Mouse (Mus musculus): ENCODE data around the gene Myct1.

Gene Myct1

GRCm38 (mm10) chr10:5593464-5593863 is at the start of gene Myct1:
Myct1 (plus strand) TSS chr10:5593775.
- no peak for DNase-seq (ENCODE audit: low spot score)

- DNase-seq (ENCODE audit: low spot score) = no peak
Observed at GRCm38 (mm10) chr10:5546428-5546827, 47.1 kb upstream of the Myct1 start.

GRCm38 (mm10) chr10:5547769-5548168 is 45.8 kb upstream of the Myct1 start:
- DNase-seq (ENCODE audit: low spot score) = no peak

- no peak for DNase-seq (ENCODE audit: low spot score)
Observed at GRCm38 (mm10) chr10:5548651-5549050, 44.9 kb upstream of the Myct1 start.

- no peak for DNase-seq (ENCODE audit: low spot score)
Observed at GRCm38 (mm10) chr10:5549871-5550167, 43.8 kb upstream of the Myct1 start.

GRCm38 (mm10) chr10:5550168-5551021 is 43.2 kb upstream of the Myct1 start:
- no peak for DNase-seq (ENCODE audit: low spot score)

- DNase-seq (ENCODE audit: low spot score) = no peak
Observed at GRCm38 (mm10) chr10:5551382-5551781, 42.2 kb upstream of the Myct1 start, which contains the start of gene Syne1. Syne1 (minus strand) TSS chr10:5551482.

GRCm38 (mm10) chr10:5554941-5555340 is 38.6 kb upstream of the Myct1 start:
- no peak for DNase-seq (ENCODE audit: low spot score)

- DNase-seq (ENCODE audit: low spot score) = no peak
Observed at GRCm38 (mm10) chr10:5558808-5559207, 34.8 kb upstream of the Myct1 start.

- DNase-seq (ENCODE audit: low spot score) = no peak
Observed at GRCm38 (mm10) chr10:5560526-5560925, 33.0 kb upstream of the Myct1 start.

- DNase-seq (ENCODE audit: low spot score) = no peak
Observed at GRCm38 (mm10) chr10:5561706-5562105, 31.9 kb upstream of the Myct1 start.

GRCm38 (mm10) chr10:5568991-5569390 is 24.6 kb upstream of the Myct1 start:
- no peak for DNase-seq (ENCODE audit: low spot score)

- no peak for DNase-seq (ENCODE audit: low spot score)
Observed at GRCm38 (mm10) chr10:5570059-5570458, 23.5 kb upstream of the Myct1 start.

- DNase-seq (ENCODE audit: low spot score) = no peak
Observed at GRCm38 (mm10) chr10:5571332-5571731, 22.2 kb upstream of the Myct1 start.

- DNase-seq (ENCODE audit: low spot score) = no peak
Observed at GRCm38 (mm10) chr10:5573328-5573727, 20.2 kb upstream of the Myct1 start.

GRCm38 (mm10) chr10:5591061-5591460 is 2.5 kb upstream of the Myct1 start:
- DNase-seq (ENCODE audit: low spot score) = no peak

- DNase-seq (ENCODE audit: low spot score) = no peak
Observed at GRCm38 (mm10) chr10:5591996-5592395, 1.6 kb upstream of the Myct1 start.

GRCm38 (mm10) chr10:5594457-5594856 is 882 bp downstream of the Myct1 start:
- no peak for DNase-seq (ENCODE audit: low spot score)

- no peak for DNase-seq (ENCODE audit: low spot score)
Observed at GRCm38 (mm10) chr10:5596559-5596958, 3.0 kb downstream of the Myct1 start.

- DNase-seq (ENCODE audit: low spot score) = peak; percentile 83
Observed at GRCm38 (mm10) chr10:5600123-5600522, 6.5 kb downstream of the Myct1 start.

- no peak for DNase-seq (ENCODE audit: low spot score)
Observed at GRCm38 (mm10) chr10:5603512-5603911, 9.9 kb downstream of the Myct1 start.

- no peak for DNase-seq (ENCODE audit: low spot score)
Observed at GRCm38 (mm10) chr10:5604371-5604770, 10.8 kb downstream of the Myct1 start.

GRCm38 (mm10) chr10:5608874-5609273 is 15.3 kb downstream of the Myct1 start:
- DNase-seq (ENCODE audit: low spot score) = no peak
